Mouse (Mus musculus) forebrain, embryonic 14.5 days (tissue): ENCODE data around the gene Tle3. TPM values are rescaled to one million over a fixed set of nuclear protein-coding genes. Genes with fewer than 3 reads are reported as not detected.

Source experiments
- ATAC-seq: fragments of 200-750 bp; cut with Nextera tagmentation; 2 replicates; pipeline ENCODE4 v1.8.0; 2017; ENCODE audit warnings: mild to moderate bottlenecking, moderate library complexity
- DNase-seq: peaks from one replicate; pipeline ENCODE4 v3.0.0-alpha.2; 2015; ENCODE audit warnings: low spot score
- H3K27ac ChIP-seq: fragments of 300-500 bp; sonication (generic); 2 replicates; pipeline ENCODE4 v1.5.1; 2014; ENCODE audit warnings: low read depth, mild to moderate bottlenecking, control low read depth, low read length, moderate library complexity
- H3K27me3 ChIP-seq: fragments of 300-500 bp; sonication (generic); replicated peaks from 2 replicates; pipeline ENCODE4 v1.6.1; 2014; ENCODE audit warnings: low read length, control low read depth, mixed read lengths; ENCODE audit not compliant: control insufficient read depth, insufficient read depth
- H3K36me3 ChIP-seq: fragments of 300-500 bp; sonication (generic); 2 replicates; pipeline ENCODE4 v1.6.1; 2014; ENCODE audit warnings: low read length, control low read depth; ENCODE audit not compliant: control insufficient read depth, insufficient read depth
- H3K4me1 ChIP-seq: fragments of 300-500 bp; sonication (generic); 2 replicates; pipeline ENCODE4 v1.6.1; 2014; ENCODE audit warnings: antibody characterized with exemption, low read length, control low read depth; ENCODE audit not compliant: control insufficient read depth, insufficient read depth
- H3K4me2 ChIP-seq: fragments of 300-500 bp; sonication (generic); 2 replicates; pipeline ENCODE4 v1.6.1; 2014; ENCODE audit warnings: mild to moderate bottlenecking, control low read depth, low read length
- H3K4me3 ChIP-seq: fragments of 300-500 bp; sonication (generic); 2 replicates; pipeline ENCODE4 v1.5.1; 2014; ENCODE audit warnings: low read depth, low read length, control low read depth
- H3K9ac ChIP-seq: fragments of 300-500 bp; sonication (generic); 2 replicates; pipeline ENCODE4 v1.6.1; 2014; ENCODE audit warnings: mild to moderate bottlenecking, low read length, control low read depth, moderate library complexity
- H3K9me3 ChIP-seq: fragments of 300-500 bp; sonication (generic); replicated peaks from 2 replicates; pipeline ENCODE4 v1.6.1; 2016; ENCODE audit warnings: low read length, control low read depth, mixed read lengths; ENCODE audit not compliant: control insufficient read depth
- WGBS: fragments of 180-500 bp; shearing (Covaris S2); extraction: QIAGEN DNeasy Blood & Tissue Kit; methylation state at CpG from one replicate; pipeline ENCODE4 v1.1.7; 2014; 5-methylcytosine and 5-hydroxymethylcytosine counted together
- polyA plus RNA-seq: library from polyadenylated mRNA; unstranded; fragments of >200 nt; fragmentation: Nextera tagmentation; extraction: Ambion mirVana; gene quantifications from 2 replicates; pipeline ENCODE4 v1.2.1, GENCODE M21; 2014

Tle3 gene
- polyA plus RNA-seq, 1 experiment from 2014 or later = 28.1 TPM

GRCm38 (mm10) chr9:61370889-61371754 lies 1.0 kb upstream of the Tle3 start:
- H3K27me3 ChIP-seq = peaks cover under 1% of the 10 kb centered on the region; the same call in 1 of the 2 replicates
- WGBS = under 1% methylated on average over 66 of the region's 66 CpGs
- no peaks in the 10 kb centered on the region for H3K9me3 ChIP-seq
- H3K4me1 ChIP-seq = peaks cover 40% of the 10 kb centered on the region
- peak; percentile 81 for DNase-seq
- H3K36me3 ChIP-seq = peaks cover 4% of the 10 kb centered on the region; the same call in 1 of the 2 replicates
- H3K27ac ChIP-seq = peak overlapping the region; percentile 87
- H3K9ac ChIP-seq = peak overlapping the region; percentile 71
- H3K4me3 ChIP-seq = peak overlapping the region; percentile 97
- peak overlapping the region; percentile 91 for H3K4me2 ChIP-seq
- ATAC-seq = peak; percentile 25

- H3K36me3 ChIP-seq = peaks cover 17% of the 10 kb centered on the region; the same call in 1 of the 2 replicates
- under 1% methylated on average over 40 of the region's 42 CpGs for WGBS
- DNase-seq (no peak), ATAC-seq (peak; percentile 13)
- no peaks in the 10 kb centered on the region; the same call in 1 of the 2 replicates for H3K27me3 ChIP-seq
- H3K4me1 ChIP-seq = peaks cover 54% of the 10 kb centered on the region
- no peaks in the 10 kb centered on the region for H3K9me3 ChIP-seq
- H3K9ac ChIP-seq = peak overlapping the region; percentile 100
- H3K4me3 ChIP-seq = peak overlapping the region; percentile 97
- H3K4me2 ChIP-seq = peak overlapping the region; percentile 91
- peak overlapping the region; percentile 92 for H3K27ac ChIP-seq
These were observed 377 bp downstream of the Tle3 start for GRCm38 (mm10) chr9:61372510-61372975.

- Histone ChIP-seq H3K9ac (peak overlapping the region; percentile 100), H3K4me3 (peak overlapping the region; percentile 97), H3K36me3 (peaks cover 18% of the 10 kb centered on the region; the same call in 1 of the 2 replicates), H3K27me3 (no peaks in the 10 kb centered on the region), H3K27ac (peak overlapping the region; percentile 92), H3K4me1 (peaks cover 53% of the 10 kb centered on the region), H3K4me2 (peak overlapping the region; percentile 91), H3K9me3 (no peaks in the 10 kb centered on the region)
- ATAC-seq (no peak), DNase-seq (peak; percentile 81)
- under 1% methylated on average over 57 of the region's 66 CpGs for WGBS
These were observed 939 bp downstream of the Tle3 start for GRCm38 (mm10) chr9:61372976-61373633.

GRCm38 (mm10) chr9:61373634-61373941 lies 1.4 kb downstream of the Tle3 start:
- Histone ChIP-seq H3K4me2 (peak overlapping the region; percentile 91), H3K9ac (peak overlapping the region; percentile 100), H3K27me3 (no peaks in the 10 kb centered on the region), H3K9me3 (no peaks in the 10 kb centered on the region), H3K4me3 (peak overlapping the region; percentile 97), H3K36me3 (peaks cover 23% of the 10 kb centered on the region; the same call in 1 of the 2 replicates), H3K27ac (peak overlapping the region; percentile 92), H3K4me1 (peaks cover 55% of the 10 kb centered on the region)
- 0% methylated on average over 23 of the region's 23 CpGs for WGBS
- no peak for DNase-seq
- ATAC-seq = no peak

GRCm38 (mm10) chr9:61373942-61374900 lies 2.1 kb downstream of the Tle3 start:
- no peaks in the 10 kb centered on the region for H3K9me3 ChIP-seq
- H3K4me2 ChIP-seq = peak overlapping the region; percentile 91
- H3K9ac ChIP-seq = peak overlapping the region; percentile 100
- ATAC-seq (no peak), DNase-seq (peak; percentile 76)
- H3K27ac ChIP-seq = peak overlapping the region; percentile 92
- peak overlapping the region; percentile 97 for H3K4me3 ChIP-seq
- H3K27me3 ChIP-seq = no peaks in the 10 kb centered on the region
- under 1% methylated on average over 49 of the region's 51 CpGs for WGBS
- peaks cover 57% of the 10 kb centered on the region for H3K4me1 ChIP-seq
- peaks cover 29% of the 10 kb centered on the region; the same call in 1 of the 2 replicates for H3K36me3 ChIP-seq

- no peaks in the 10 kb centered on the region for H3K27me3 ChIP-seq
These were observed 2.8 kb downstream of the Tle3 start for GRCm38 (mm10) chr9:61375002-61375401.

GRCm38 (mm10) chr9:61375802-61376561 lies 3.8 kb downstream of the Tle3 start:
- H3K9ac ChIP-seq = peak overlapping the region; percentile 100
- H3K4me3 ChIP-seq = peak overlapping the region; percentile 97
- WGBS = 17% methylated on average over 11 of the region's 11 CpGs
- ATAC-seq (no peak), DNase-seq (peak; percentile 63)
- H3K4me1 ChIP-seq = peaks cover 66% of the 10 kb centered on the region
- peak overlapping the region; percentile 91 for H3K4me2 ChIP-seq
- H3K9me3 ChIP-seq = no peaks in the 10 kb centered on the region
- no peak overlapping the region for H3K27ac ChIP-seq
- no peaks in the 10 kb centered on the region for H3K27me3 ChIP-seq
- peaks cover 30% of the 10 kb centered on the region; the same call in 1 of the 2 replicates for H3K36me3 ChIP-seq

More at GRCm38 (mm10) chr9:61375002-61375401, 2.8 kb downstream of the Tle3 start:
- peaks cover 58% of the 10 kb centered on the region for H3K4me1 ChIP-seq
- DNase-seq (no peak), ATAC-seq (no peak)
- no peaks in the 10 kb centered on the region for H3K9me3 ChIP-seq
- H3K27ac ChIP-seq = no peak overlapping the region
- H3K4me2 ChIP-seq = peak overlapping the region; percentile 91
- peaks cover 30% of the 10 kb centered on the region; the same call in 1 of the 2 replicates for H3K36me3 ChIP-seq
- 4% methylated on average over 5 of the region's 5 CpGs for WGBS
- H3K9ac ChIP-seq = peak overlapping the region; percentile 100
- peak overlapping the region; percentile 97 for H3K4me3 ChIP-seq
